Mouse (Mus musculus) MEL (cell line): ENCODE data around the gene Cdk12. TPM values are rescaled to one million over a fixed set of nuclear protein-coding genes. Genes with fewer than 3 reads are reported as not detected.
"Not testable (repeated sequence)": the region's sequence is repeated elsewhere in the genome, so short reads cannot be mapped to it uniquely, and the experiment has no call there.

Source experiments
- DNase-seq: peaks from one replicate; pipeline ENCODE4 v3.0.0; 2011; ENCODE audit warnings: low read depth, low spot score
- H3K27ac ChIP-seq: 2 replicates; pipeline ENCODE4 v1.5.1; 2012; ENCODE audit warnings: low read depth, mild to moderate bottlenecking, control low read depth, low read length, moderate library complexity; ENCODE audit not compliant: control insufficient read depth
- H3K27me3 ChIP-seq, 2 experiments: fragments of 150-350 bp in 1 of 2; sonication (generic) in 1 of 2; 2 replicates each; pipeline ENCODE4 v1.6.1; 2012; ENCODE audit warnings: low read length in 2 of 2, mild to moderate bottlenecking in 2 of 2, improper control_type of control experiment in 1 of 2, moderate library complexity in 1 of 2; ENCODE audit not compliant: insufficient read depth in 2 of 2, control insufficient read depth in 1 of 2
- H3K36me3 ChIP-seq, 2 experiments: 2 replicates each; pipeline ENCODE4 v1.6.1; 2012 to 2014; ENCODE audit warnings: low read length in 2 of 2, improper control_type of control experiment in 1 of 2, inconsistent platforms in 1 of 2, mild to moderate bottlenecking in 1 of 2; ENCODE audit not compliant: insufficient read depth in 2 of 2, control insufficient read depth in 1 of 2
- H3K4me1 ChIP-seq, 2 experiments: fragments of 150-350 bp in 1 of 2; sonication (generic) in 1 of 2; 2 replicates each; pipeline ENCODE4 v1.6.1; 2012; ENCODE audit warnings: low read length in 2 of 2, improper control_type of control experiment in 1 of 2, mild to moderate bottlenecking in 1 of 2; ENCODE audit not compliant: insufficient read depth in 2 of 2, control insufficient read depth in 1 of 2
- H3K4me3 ChIP-seq, 2 experiments: fragments of 150-350 bp in 1 of 2; sonication (generic) in 1 of 2; 2 replicates each; pipeline ENCODE4 v1.5.1; 2012; ENCODE audit warnings: low read depth in 2 of 2, low read length in 2 of 2, mild to moderate bottlenecking in 2 of 2, moderate library complexity in 2 of 2, control low read depth in 1 of 2, improper control_type of control experiment in 1 of 2; ENCODE audit not compliant: control insufficient read depth in 1 of 2, insufficient read depth in 1 of 2
- H3K79me2 ChIP-seq: 2 replicates; pipeline ENCODE4 v1.6.1; 2012; ENCODE audit warnings: mild to moderate bottlenecking, low read length, moderate library complexity; ENCODE audit not compliant: control insufficient read depth, poor library complexity, insufficient read depth
- H3K9ac ChIP-seq: 2 replicates; pipeline ENCODE4 v1.6.1; 2012; ENCODE audit warnings: low read depth, mild to moderate bottlenecking, control low read depth, low read length, moderate library complexity; ENCODE audit not compliant: control insufficient read depth, poor library complexity, severe bottlenecking
- H3K9me3 ChIP-seq: fragments of 150-350 bp; sonication (generic); replicated peaks from 2 replicates; pipeline ENCODE4 v1.6.1; 2012; ENCODE audit warnings: mild to moderate bottlenecking, low read length, improper control_type of control experiment, moderate library complexity; ENCODE audit not compliant: insufficient read depth
- CHD1 ChIP-seq: IDR thresholded peaks from 2 replicates; pipeline ENCODE4 v1.6.1; 2012; ENCODE audit warnings: low read depth, mild to moderate bottlenecking, inconsistent platforms, low read length, improper control_type of control experiment
- ETS1 ChIP-seq: IDR thresholded peaks from 2 replicates; pipeline ENCODE4 v1.6.1; 2012; ENCODE audit warnings: low read depth, mild to moderate bottlenecking, inconsistent platforms, low read length, improper control_type of control experiment, moderate library complexity
- KAT2A ChIP-seq: conservative IDR thresholded peaks from 2 replicates; pipeline ENCODE4 v1.6.1; 2012; ENCODE audit warnings: low read depth, low read length, improper control_type of control experiment, inconsistent platforms
- MAFK ChIP-seq: IDR thresholded peaks from 2 replicates; pipeline ENCODE4 v1.6.1; 2011; ENCODE audit warnings: low read depth, mild to moderate bottlenecking, low read length, improper control_type of control experiment, borderline replicate concordance
- MAX ChIP-seq: IDR thresholded peaks from 2 replicates; pipeline ENCODE4 v1.6.1; 2011; ENCODE audit warnings: low read length, improper control_type of control experiment
- MAZ ChIP-seq: IDR thresholded peaks from 2 replicates; pipeline ENCODE4 v1.6.1; 2012; ENCODE audit warnings: low read depth, mild to moderate bottlenecking, inconsistent platforms, low read length, improper control_type of control experiment
- MEF2A ChIP-seq: IDR thresholded peaks from 2 replicates; pipeline ENCODE4 v1.6.1; 2014; ENCODE audit warnings: low read depth, mild to moderate bottlenecking, inconsistent platforms, low read length, improper control_type of control experiment; ENCODE audit not compliant: poor library complexity, insufficient replicate concordance, severe bottlenecking; ENCODE audit errors: extremely low read depth
- MYC ChIP-seq: IDR thresholded peaks from 2 replicates; pipeline ENCODE4 v1.6.1; 2011; ENCODE audit warnings: low read depth, mild to moderate bottlenecking, low read length, improper control_type of control experiment, moderate library complexity
- POLR2A ChIP-seq, 2 experiments: IDR thresholded peaks; 2 replicates each; pipeline ENCODE4 v1.6.1; 2011 to 2012; ENCODE audit warnings: low read length in 2 of 2, mild to moderate bottlenecking in 2 of 2, control low read depth in 1 of 2, improper control_type of control experiment in 1 of 2, low read depth in 1 of 2, moderate library complexity in 1 of 2; ENCODE audit not compliant: control insufficient read depth in 1 of 2, insufficient read depth in 1 of 2, poor library complexity in 1 of 2
- POLR2AphosphoS2 ChIP-seq: IDR thresholded peaks from 2 replicates; pipeline ENCODE4 v1.6.1; 2011; ENCODE audit warnings: low read length, improper control_type of control experiment
- TAL1 ChIP-seq: IDR thresholded peaks from 2 replicates; pipeline ENCODE4 v1.6.1; 2012; ENCODE audit warnings: mild to moderate bottlenecking, inconsistent platforms, low read length, moderate library complexity, mixed read lengths
- TBP ChIP-seq: IDR thresholded peaks from 2 replicates; pipeline ENCODE4 v1.8.0; 2011; ENCODE audit warnings: low read depth, low read length, improper control_type of control experiment
- UBTF ChIP-seq: IDR thresholded peaks from 2 replicates; pipeline ENCODE4 v1.6.1; 2012; ENCODE audit warnings: low read depth, mild to moderate bottlenecking, inconsistent platforms, low read length, improper control_type of control experiment, moderate library complexity, borderline replicate concordance; ENCODE audit not compliant: insufficient read depth
- ZNF384 ChIP-seq: IDR thresholded peaks from 2 replicates; pipeline ENCODE4 v1.6.1; 2012; ENCODE audit warnings: low read depth, mild to moderate bottlenecking, inconsistent platforms, low read length, improper control_type of control experiment
- polyA plus RNA-seq, 2 experiments: library from polyadenylated mRNA; stranded (reverse) in 1 of 2; unstranded in 1 of 2; fragments of >175 nt in 1 of 2; fragments of >200 nt in 1 of 2; gene quantifications; 2 replicates each; pipeline versions ENCODE4 v1.2.1 to v1.2.4; 2012; ENCODE audit warnings: low replicate concordance in 2 of 2, low read depth in 1 of 2; ENCODE audit not compliant: insufficient read length in 2 of 2, insufficient read depth in 1 of 2, missing spikeins in 1 of 2
- total RNA-seq: library from RNA; depleted of rRNA; stranded (reverse); fragments of 300-350 nt; gene quantifications from 2 replicates; pipeline ENCODE4 v1.2.3, GENCODE M21; 2012

Cdk12 gene
- total and polyA plus RNA-seq, 3 experiments: 34.3 to 45.5 (median 34.6) TPM

GRCm38 (mm10) chr11:98203931-98204421 lies 1.1 kb downstream of the Cdk12 start:
- DNase-seq: peak; percentile 65

GRCm38 (mm10) chr11:98205463-98205862 lies 2.6 kb downstream of the Cdk12 start:
- H3K4me3 ChIP-seq: peak overlapping the region in 1 of 2 experiments; percentile 29; a peak in 2 of 4 replicates
- no peak for DNase-seq
- H3K79me2 ChIP-seq: peaks cover 40% of the 10 kb centered on the region
- peaks cover 0 to 12% of the 10 kb centered on the region in 2 experiments for H3K4me1 ChIP-seq
- TF ChIP-seq MAZ: no peak
- TF ChIP-seq KAT2A: no peak
- TF ChIP-seq MAX: no peak
- no peak for TF ChIP-seq ETS1
- no peak for TF ChIP-seq MAFK
- no peak for TF ChIP-seq POLR2AphosphoS2
- no peak for TF ChIP-seq TAL1
- no peak for TF ChIP-seq MEF2A
- no peak for TF ChIP-seq UBTF
- no peak for TF ChIP-seq POLR2A (IDR thresholded peaks at IDR 0.05; ENCODE audit: control insufficient read depth in 1 of 2, insufficient read depth in 1 of 2, low read depth in 1 of 2, low read length in 2 of 2, poor library complexity in 1 of 2)
- no peak for TF ChIP-seq MYC
- no peaks in the 10 kb centered on the region for H3K27me3 ChIP-seq
- peak overlapping the region; percentile 94; the same call in 1 of the 2 replicates for H3K9ac ChIP-seq
- H3K9me3 ChIP-seq: no peaks in the 10 kb centered on the region
- H3K27ac ChIP-seq: no peak overlapping the region
- peaks cover 21 to 32% of the 10 kb centered on the region in 2 experiments for H3K36me3 ChIP-seq

More at GRCm38 (mm10) chr11:98203931-98204421, 1.1 kb downstream of the Cdk12 start:
- H3K4me1 ChIP-seq: peaks cover 0 to 12% of the 10 kb centered on the region in 2 experiments
- 0 out of 2 replicates have a peak, but pooled peaks have one; percentile 22 for TF ChIP-seq TBP
- TF ChIP-seq CHD1: 0 out of 2 replicates have a peak, but pooled peaks have one; percentile 17
- no peak for TF ChIP-seq ZNF384
- TF ChIP-seq, all 39 proteins: peak for 2
- Histone ChIP-seq H3K9ac (peak overlapping the region; percentile 94), H3K27ac (peak overlapping the region; percentile 30), H3K79me2 (peaks cover 40% of the 10 kb centered on the region), H3K9me3 (no peaks in the 10 kb centered on the region), H3K27me3 (no peaks in the 10 kb centered on the region), H3K36me3 (peaks cover 11 to 29% of the 10 kb centered on the region in 2 experiments), H3K4me3 (peak overlapping the region; percentile 29 to 96)

GRCm38 (mm10) chr11:98206281-98206680 lies 3.4 kb downstream of the Cdk12 start:
- H3K36me3 ChIP-seq: peaks cover 28% of the 10 kb centered on the region in 2 experiments
- TF ChIP-seq TBP: peak; percentile 76; the same call in 1 of the 2 replicates

More at GRCm38 (mm10) chr11:98206281-98206680, 3.4 kb downstream of the Cdk12 start:
- H3K27me3 ChIP-seq, H3K4me1 ChIP-seq, H3K27ac ChIP-seq, H3K9me3 ChIP-seq: not testable (repeated sequence)
- DNase-seq: peak; percentile 38
- peak overlapping the region; percentile 29 to 35; a peak in 3 of 4 replicates for H3K4me3 ChIP-seq
- H3K9ac ChIP-seq: peak overlapping the region; percentile 37; the same call in 1 of the 2 replicates
- peaks cover 42% of the 10 kb centered on the region for H3K79me2 ChIP-seq
